Mouse (Mus musculus) hindbrain, embryonic 12.5 days (tissue): ENCODE data around the gene Hoxd10. TPM values are rescaled to one million over a fixed set of nuclear protein-coding genes. Genes with fewer than 3 reads are reported as not detected.

Experiments used
- ATAC-seq: fragments of 200-750 bp; cut with Nextera tagmentation; 2 replicates; pipeline ENCODE4 v1.8.0; 2017; ENCODE audit warnings: moderate TSS enrichment; ENCODE audit not compliant: low FRiP score
- H3K27ac ChIP-seq: fragments of 300-500 bp; sonication (generic); 2 replicates; pipeline ENCODE4 v1.5.1; 2016; ENCODE audit warnings: mild to moderate bottlenecking
- H3K27me3 ChIP-seq: fragments of 300-500 bp; sonication (generic); 2 replicates; pipeline ENCODE4 v1.6.1; 2016; ENCODE audit warnings: mild to moderate bottlenecking
- H3K36me3 ChIP-seq: fragments of 300-500 bp; sonication (generic); 2 replicates; pipeline ENCODE4 v1.6.1; 2016; ENCODE audit warnings: mild to moderate bottlenecking
- H3K4me1 ChIP-seq: fragments of 300-500 bp; sonication (generic); 2 replicates; pipeline ENCODE4 v1.6.1; 2016
- H3K4me2 ChIP-seq: fragments of 300-500 bp; sonication (generic); replicated peaks from 2 replicates; pipeline ENCODE4 v1.6.1; 2016; ENCODE audit warnings: mild to moderate bottlenecking
- H3K4me3 ChIP-seq: fragments of 300-500 bp; sonication (generic); 2 replicates; pipeline ENCODE4 v1.5.1; 2016; ENCODE audit warnings: mild to moderate bottlenecking
- H3K9ac ChIP-seq: fragments of 300-500 bp; sonication (generic); 2 replicates; pipeline ENCODE4 v1.6.1; 2016; ENCODE audit warnings: mild to moderate bottlenecking, moderate library complexity
- H3K9me3 ChIP-seq: fragments of 300-500 bp; sonication (generic); replicated peaks from 2 replicates; pipeline ENCODE4 v1.6.1; 2016; ENCODE audit warnings: mild to moderate bottlenecking
- WGBS: fragments of 180-500 bp; shearing (Covaris S2); methylation state at CpG from one replicate; pipeline ENCODE4 v1.1.7; 2016; 5-methylcytosine and 5-hydroxymethylcytosine counted together
- polyA plus RNA-seq: library from polyadenylated mRNA; unstranded; fragments of >200 nt; fragmentation: Nextera tagmentation; extraction: Ambion mirVana; gene quantifications from 2 replicates; pipeline ENCODE4 v1.2.1, GENCODE M21; 2016

Gene Hoxd10
- polyA plus RNA-seq, 1 experiment from 2014 or later, result not detected

DNA sequence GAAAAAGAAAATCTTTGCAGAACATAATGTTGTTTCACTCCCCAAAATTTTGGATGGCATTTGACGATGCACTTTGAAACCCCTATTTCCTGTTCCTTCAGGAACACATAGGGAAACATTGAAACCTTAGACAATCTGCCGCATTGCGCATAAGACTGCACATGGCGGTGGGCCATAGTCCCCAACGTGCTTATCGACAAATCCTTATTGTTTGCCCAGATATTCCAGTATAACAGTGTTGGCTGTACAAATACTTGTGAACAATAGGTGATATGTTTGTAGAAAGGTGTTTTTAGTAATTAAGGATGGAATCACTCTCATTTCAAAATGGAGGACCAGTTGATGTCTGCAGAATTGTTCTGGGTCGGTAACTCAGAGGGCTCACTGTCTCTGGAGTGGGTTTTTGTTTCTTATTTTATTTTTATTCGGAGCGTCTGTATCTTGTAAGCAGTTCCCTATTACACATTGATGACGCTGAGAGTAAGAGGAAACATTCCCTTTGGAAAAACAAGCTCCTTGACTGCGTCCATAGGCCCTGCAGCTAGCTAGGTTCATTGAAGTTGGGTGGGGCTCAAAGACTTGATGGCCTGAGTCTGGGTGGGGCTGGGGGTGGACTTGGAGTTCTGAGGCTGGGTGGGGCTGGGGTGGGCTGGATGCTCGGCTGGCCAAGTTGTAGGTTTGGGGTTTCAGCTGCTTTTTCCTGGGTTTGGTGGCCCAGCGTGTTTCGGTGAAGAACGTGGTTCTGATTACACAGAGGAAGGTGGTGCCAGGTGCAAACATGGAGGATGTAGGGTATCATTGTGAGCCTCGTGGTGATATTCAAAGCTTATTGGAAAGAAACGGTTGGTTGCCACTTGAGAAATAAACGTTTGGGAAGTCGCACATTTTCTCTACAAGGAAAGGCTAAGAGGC lies 21.8 kb downstream of the Hoxd10 start:
- Histone ChIP-seq H3K9ac (no peak overlapping the region), H3K9me3 (no peaks in the 10 kb centered on the region), H3K27me3 (peaks cover 98% of the 10 kb centered on the region), H3K4me2 (no peak overlapping the region), H3K4me3 (no peak overlapping the region), H3K36me3 (no peaks in the 10 kb centered on the region), H3K27ac (no peak overlapping the region), H3K4me1 (peaks cover 11% of the 10 kb centered on the region)
- ATAC-seq, result no peak
- WGBS, result 4% methylated on average over 19 of the region's 19 CpGs

DNA sequence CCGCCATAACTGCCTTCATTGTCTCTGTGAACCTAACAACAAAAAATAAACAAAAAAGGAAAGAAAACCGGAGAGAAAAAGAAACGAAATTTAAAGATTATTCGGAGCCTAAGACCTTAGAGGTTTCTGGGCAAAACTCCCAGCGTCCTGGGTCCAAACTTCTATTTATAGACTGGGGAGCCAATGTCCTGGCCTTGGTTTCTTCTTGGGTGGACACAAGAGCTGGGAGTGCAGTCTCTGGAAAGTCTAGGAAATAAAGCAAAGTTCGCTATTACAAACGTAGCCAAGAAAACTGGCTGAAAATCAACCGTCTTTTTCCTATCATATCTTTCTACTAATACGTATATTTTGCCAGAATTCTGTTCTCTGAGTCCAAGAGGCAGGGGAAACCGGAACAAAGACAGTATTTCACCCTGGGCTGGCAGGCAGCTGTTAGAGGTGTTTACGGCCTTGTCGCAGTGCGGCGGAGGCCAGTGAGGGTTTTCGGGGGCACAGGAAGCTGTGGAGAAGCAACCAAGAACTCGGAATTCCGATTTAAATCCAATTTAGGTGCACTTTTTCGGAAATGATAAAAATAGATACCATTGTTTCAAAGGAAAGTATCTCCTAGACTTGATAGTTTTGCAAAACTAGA lies 22.5 kb downstream of the Hoxd10 start:
- Histone ChIP-seq H3K27ac (no peak overlapping the region), H3K9me3 (no peaks in the 10 kb centered on the region), H3K4me3 (no peak overlapping the region), H3K4me2 (no peak overlapping the region), H3K9ac (no peak overlapping the region), H3K36me3 (no peaks in the 10 kb centered on the region), H3K27me3 (peaks cover 98% of the 10 kb centered on the region), H3K4me1 (peaks cover 11% of the 10 kb centered on the region)
- no peak for ATAC-seq
- 3% methylated on average over 18 of the region's 18 CpGs for WGBS

DNA sequence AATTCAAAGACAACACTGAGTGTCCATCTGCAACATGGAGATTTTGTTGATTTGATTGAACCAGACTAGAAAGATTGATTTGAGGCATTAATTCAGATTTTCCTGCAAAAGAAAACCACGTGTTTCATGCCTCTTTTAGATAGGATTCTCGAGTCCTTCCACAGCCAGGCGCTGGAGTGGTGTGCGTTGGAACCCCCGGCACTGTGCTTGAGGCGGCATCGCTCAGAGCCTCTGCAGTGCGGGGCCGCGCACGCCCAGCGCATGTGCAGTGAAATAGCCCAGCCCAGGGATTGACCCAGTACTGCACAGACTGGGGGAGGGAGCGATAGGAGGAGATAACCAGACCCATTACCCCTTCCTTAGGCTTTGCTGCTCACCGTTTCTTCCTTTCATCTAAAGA lies 23.2 kb downstream of the Hoxd10 start:
- H3K9ac ChIP-seq, result no peak overlapping the region
- WGBS, result 1% methylated on average over 14 of the region's 14 CpGs
- H3K27ac ChIP-seq, result no peak overlapping the region
- no peaks in the 10 kb centered on the region for H3K9me3 ChIP-seq
- peaks cover 11% of the 10 kb centered on the region for H3K4me1 ChIP-seq
- peaks cover 98% of the 10 kb centered on the region for H3K27me3 ChIP-seq
- H3K4me2 ChIP-seq, result no peak overlapping the region
- ATAC-seq, result no peak
- no peaks in the 10 kb centered on the region for H3K36me3 ChIP-seq
- no peak overlapping the region for H3K4me3 ChIP-seq

DNA sequence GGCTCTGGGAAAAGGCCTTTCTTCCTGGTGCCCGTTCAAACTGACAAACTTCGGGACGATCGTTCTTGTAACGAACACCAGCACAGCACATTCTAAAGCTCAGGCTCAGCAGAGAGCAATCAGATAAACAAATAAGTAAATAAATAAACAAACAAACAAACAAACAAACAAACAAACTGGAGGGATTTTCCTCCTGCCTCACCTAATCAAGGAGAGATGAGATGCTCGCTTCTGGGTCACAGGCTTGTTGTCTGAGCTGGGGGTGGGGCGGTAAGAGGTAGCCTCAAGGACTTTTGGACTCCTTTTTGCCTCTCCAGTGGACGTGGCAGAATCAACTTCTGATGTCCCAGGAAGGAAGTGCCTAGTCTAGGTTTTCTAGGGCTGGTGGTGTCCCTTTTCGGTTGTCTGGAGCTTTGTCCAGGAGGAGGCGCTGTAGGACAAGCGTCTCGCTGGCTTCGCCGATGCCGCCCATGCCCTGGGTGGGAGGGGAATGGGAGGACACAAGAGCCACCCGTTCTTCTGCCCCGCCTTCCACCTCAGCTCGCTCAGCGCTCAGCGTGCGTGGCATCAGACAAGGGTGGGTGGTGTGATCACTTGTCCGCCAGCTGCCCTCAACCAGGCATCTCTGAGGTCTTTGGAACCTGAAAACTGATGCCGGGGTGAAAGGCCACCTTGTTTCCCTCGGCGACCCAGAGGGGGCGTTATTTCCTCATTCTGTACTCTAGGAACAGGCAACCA lies 23.9 kb downstream of the Hoxd10 start:
- peaks cover 98% of the 10 kb centered on the region for H3K27me3 ChIP-seq
- H3K9ac ChIP-seq, result no peak overlapping the region
- H3K4me2 ChIP-seq, result peak overlapping the region; percentile 54

DNA sequence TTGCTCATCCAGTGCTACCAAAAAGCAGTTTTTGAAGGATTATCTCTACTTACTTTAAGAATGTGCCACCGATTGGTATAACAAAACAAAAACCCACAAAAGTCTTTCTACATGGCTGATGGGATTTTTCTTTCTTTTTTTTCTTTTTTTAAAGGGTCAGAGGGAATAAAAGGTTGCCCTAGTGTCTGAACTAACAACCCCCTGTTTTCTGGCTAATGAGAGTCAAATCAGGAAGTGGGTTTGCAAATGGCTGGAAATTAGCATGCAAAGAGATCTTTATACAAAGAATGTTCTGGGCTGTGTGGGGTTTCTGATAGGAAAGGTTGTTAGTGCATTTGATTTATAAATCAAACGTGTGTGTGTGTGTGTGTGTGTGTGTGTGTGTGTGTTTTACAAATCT lies 28.7 kb downstream of the Hoxd10 start:
- H3K27ac ChIP-seq, result no peak overlapping the region
- H3K4me2 ChIP-seq, result no peak overlapping the region
- H3K4me3 ChIP-seq, result no peak overlapping the region
- 11% methylated on average over 2 of the region's 2 CpGs for WGBS
- H3K36me3 ChIP-seq, result no peaks in the 10 kb centered on the region
- H3K27me3 ChIP-seq, result peaks cover 100% of the 10 kb centered on the region
- no peak for ATAC-seq
- H3K9ac ChIP-seq, result no peak overlapping the region
- peaks cover 2% of the 10 kb centered on the region; the same call in 1 of the 2 replicates for H3K4me1 ChIP-seq
- no peaks in the 10 kb centered on the region for H3K9me3 ChIP-seq

More for the DNA sequence above, 23.9 kb downstream of the Hoxd10 start:
- Histone ChIP-seq H3K36me3 (no peaks in the 10 kb centered on the region), H3K9me3 (no peaks in the 10 kb centered on the region), H3K27ac (no peak overlapping the region), H3K4me1 (peaks cover 11% of the 10 kb centered on the region), H3K4me3 (no peak overlapping the region)
- peak; percentile 80 for ATAC-seq
- 2% methylated on average over 26 of the region's 26 CpGs for whole genome bisulfite sequencing

GRCm38 (mm10) chr2:74720955-74721491 lies 29.3 kb downstream of the Hoxd10 start:
- no peaks in the 10 kb centered on the region for H3K9me3 ChIP-seq
- H3K27me3 ChIP-seq, result peaks cover 100% of the 10 kb centered on the region
- H3K27ac ChIP-seq, result no peak overlapping the region
- no peak for ATAC-seq
- H3K4me1 ChIP-seq, result no peaks in the 10 kb centered on the region
- no peaks in the 10 kb centered on the region for H3K36me3 ChIP-seq
- no peak overlapping the region for H3K4me3 ChIP-seq
- no peak overlapping the region for H3K9ac ChIP-seq
- no peak overlapping the region for H3K4me2 ChIP-seq
- 7% methylated on average over 5 of the region's 5 CpGs for WGBS

DNA sequence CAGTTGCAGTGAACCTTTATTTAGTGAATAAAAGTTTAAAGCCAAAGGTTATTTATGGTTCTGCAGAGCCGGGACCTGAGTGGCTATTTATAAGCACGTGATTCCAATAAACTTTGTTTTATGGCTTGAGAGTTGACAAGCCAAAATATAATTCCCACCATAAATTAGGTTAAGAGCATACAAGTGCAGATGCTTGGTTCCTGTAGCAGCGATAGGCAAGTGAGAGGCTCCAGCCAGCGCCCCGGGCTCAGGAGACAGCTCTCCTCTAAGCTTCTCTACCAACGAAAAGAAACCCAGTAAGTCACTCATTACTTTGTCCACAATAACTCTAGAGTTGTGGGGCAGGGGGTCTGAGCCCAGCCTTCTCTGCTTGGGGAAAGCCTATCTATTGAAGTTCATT lies 30.2 kb downstream of the Hoxd10 start:
- H3K4me2 ChIP-seq, result peak overlapping the region; percentile 49; the same call in 1 of the 2 replicates
- ATAC-seq, result no peak

GRCm38 (mm10) chr2:74722949-74723348 lies 31.2 kb downstream of the Hoxd10 start:
- no peaks in the 10 kb centered on the region for H3K36me3 ChIP-seq
- WGBS, result 4% methylated on average over 8 of the region's 8 CpGs
- H3K9ac ChIP-seq, result 0 out of 2 replicates have a peak overlapping the region, but pooled peaks have one; percentile 2
- no peak overlapping the region for H3K27ac ChIP-seq
- H3K4me1 ChIP-seq, result no peaks in the 10 kb centered on the region
- H3K4me3 ChIP-seq, result peak overlapping the region; percentile 16
- H3K4me2 ChIP-seq, result peak overlapping the region; percentile 49
- H3K27me3 ChIP-seq, result peaks cover 100% of the 10 kb centered on the region
- no peaks in the 10 kb centered on the region for H3K9me3 ChIP-seq
- no peak for ATAC-seq

More for the DNA sequence above, 30.2 kb downstream of the Hoxd10 start:
- H3K4me3 ChIP-seq, result no peak overlapping the region
- no peaks in the 10 kb centered on the region for H3K4me1 ChIP-seq
- WGBS, result 3% methylated on average over 6 of the region's 6 CpGs
- peaks cover 100% of the 10 kb centered on the region for H3K27me3 ChIP-seq
- no peak overlapping the region for H3K27ac ChIP-seq
- no peak overlapping the region for H3K9ac ChIP-seq
- no peaks in the 10 kb centered on the region for H3K36me3 ChIP-seq
- no peaks in the 10 kb centered on the region for H3K9me3 ChIP-seq

DNA sequence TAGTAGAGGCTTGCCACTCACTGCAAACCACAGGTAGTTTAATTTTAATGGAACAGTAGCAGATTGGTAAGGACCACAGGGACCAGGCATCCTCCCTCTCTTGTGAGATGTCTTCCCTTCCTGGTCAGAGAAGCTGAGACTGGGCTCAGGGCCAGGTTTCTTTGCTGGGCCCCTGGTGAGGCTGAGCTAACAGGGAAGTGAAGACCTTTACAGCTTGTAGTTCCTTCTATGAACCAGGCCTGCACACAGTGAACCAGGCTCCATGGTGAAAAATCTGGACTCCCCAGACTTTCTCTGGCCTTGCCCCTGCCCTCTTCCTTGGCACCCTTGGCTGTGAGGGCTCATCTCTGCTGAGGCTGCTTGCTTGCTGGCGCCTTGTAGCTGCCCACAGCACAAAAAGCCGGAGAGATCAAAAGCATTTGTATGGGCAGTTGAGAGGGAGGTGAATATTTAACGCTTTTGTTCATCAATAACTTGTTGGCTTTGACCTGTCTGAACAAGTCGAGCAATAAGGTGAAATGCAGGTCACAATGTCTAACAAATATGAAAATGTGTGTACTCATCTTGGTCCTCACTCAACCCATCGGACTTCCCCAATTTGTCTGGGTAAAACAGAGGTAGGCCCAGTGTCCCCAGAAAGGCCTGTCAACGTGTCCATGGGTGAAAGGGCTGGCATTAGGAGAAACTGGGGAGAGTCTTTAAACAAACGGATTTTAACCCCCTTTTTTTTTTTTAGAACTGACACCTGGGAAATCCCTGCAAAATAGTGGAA lies 32.7 kb downstream of the Hoxd10 start:
- Histone ChIP-seq H3K9ac (peak overlapping the region; percentile 53), H3K4me2 (peak overlapping the region; percentile 49), H3K9me3 (no peaks in the 10 kb centered on the region), H3K4me1 (no peaks in the 10 kb centered on the region), H3K27me3 (peaks cover 99% of the 10 kb centered on the region), H3K4me3 (peak overlapping the region; percentile 16), H3K27ac (peak overlapping the region; percentile 52), H3K36me3 (no peaks in the 10 kb centered on the region)
- no peak for ATAC-seq
- WGBS, result 9% methylated on average over 7 of the region's 7 CpGs

- no peaks in the 10 kb centered on the region for H3K4me1 ChIP-seq
- ATAC-seq, result no peak
- H3K36me3 ChIP-seq, result no peaks in the 10 kb centered on the region
- peaks cover 97% of the 10 kb centered on the region for H3K27me3 ChIP-seq
- 2% methylated on average over 17 of the region's 17 CpGs for WGBS
- H3K4me2 ChIP-seq, result peak overlapping the region; percentile 49
- peak overlapping the region; percentile 53 for H3K9ac ChIP-seq
- peak overlapping the region; percentile 49 for H3K4me3 ChIP-seq
- peak overlapping the region; percentile 85; the same call in 1 of the 2 replicates for H3K27ac ChIP-seq
- no peaks in the 10 kb centered on the region for H3K9me3 ChIP-seq
These were observed 33.4 kb downstream of the Hoxd10 start for GRCm38 (mm10) chr2:74725171-74725570.

DNA sequence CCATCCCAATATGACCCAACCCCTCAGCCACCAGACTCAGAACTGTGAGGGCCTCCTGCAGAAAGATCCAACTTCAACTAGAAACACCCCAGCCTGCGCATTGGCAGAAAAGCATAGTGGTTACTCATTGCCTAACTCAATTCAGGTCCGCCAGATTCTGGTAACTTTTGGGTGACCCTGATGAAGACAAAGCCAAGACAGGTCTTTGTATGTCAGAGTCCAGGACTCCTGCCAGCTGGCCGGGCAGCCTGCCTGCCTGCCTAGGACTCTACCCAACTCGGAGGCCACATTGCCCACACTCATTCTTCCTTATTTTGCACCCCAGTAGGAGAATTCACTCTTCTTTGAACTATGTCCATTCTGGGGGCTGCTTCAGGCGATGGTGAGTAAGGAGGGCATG lies 34.8 kb downstream of the Hoxd10 start, which contains the start of gene Gm28230:
TSS of gene Gm28230 (plus strand) at position 178 of the 400 bp plus-strand sequence.
- WGBS, result 5% methylated on average over 5 of the region's 5 CpGs
- peak within 1 kb of the TSS; percentile 49 for H3K4me3 ChIP-seq
- peak within 1 kb of the TSS; percentile 85 for H3K27ac ChIP-seq
- H3K4me1 ChIP-seq, result no peaks in the 10 kb centered on the region
- no peaks in the 10 kb centered on the region for H3K9me3 ChIP-seq
- peak within 1 kb of the TSS; percentile 73 for H3K9ac ChIP-seq
- peak within 1 kb of the TSS; percentile 49 for H3K4me2 ChIP-seq
- H3K27me3 ChIP-seq, result peaks cover 96% of the 10 kb centered on the region
- no peaks in the 10 kb centered on the region for H3K36me3 ChIP-seq
- no peak; the same call in 1 of the 2 replicates for ATAC-seq
